Comparison of ENCODE assay signal across 16 mouse cellular contexts in the genomic region with DNA sequence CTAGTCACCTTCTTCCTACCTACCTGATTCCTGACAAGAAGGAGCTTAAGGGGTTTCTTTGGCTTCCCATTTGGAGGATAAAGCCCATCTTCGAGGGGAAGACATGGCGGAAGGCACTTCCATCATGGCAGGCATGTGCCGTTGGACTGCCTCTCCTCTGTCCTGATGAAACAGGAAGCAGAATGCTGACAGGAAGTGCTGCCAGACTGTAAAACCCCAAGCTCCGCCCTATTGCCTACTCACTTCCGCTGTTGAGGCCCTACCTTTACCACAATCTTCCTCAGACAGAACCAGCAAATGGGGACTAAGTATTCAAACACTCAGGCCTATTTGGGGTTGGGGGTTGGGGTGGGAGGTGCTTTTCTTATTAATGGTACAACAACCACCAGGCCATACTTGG.
DNase-seq lines count a peak whose midpoint lies in the region; ATAC-seq and TF ChIP-seq lines count a peak whose summit lies in the region.
"Had no signal": no experiment of that assay in that cellular context is flagged by ENCODE, and none has a peak within 500 bp of the region (broad histone marks: within the 10 kb centered on the region; RNA-seq: fewer than 3 reads in every experiment).

No protein-coding gene starts in this region.

- peak; percentile 60; the same call in 1 of the 2 replicates for ATAC-seq in common myeloid progenitor, adult 5-6 weeks (replicated peaks; ENCODE audit: low read depth, poor library complexity, severe bottlenecking)
- no peak for ATAC-seq in limb, embryonic 14.5 days (ENCODE audit: low FRiP score, low read depth)
- no peak for ATAC-seq in hindbrain, embryonic 11.5 days (ENCODE audit: low FRiP score)
- no peak for ATAC-seq in intestine, postnatal 0 days
- ATAC-seq: midbrain, embryonic 15.5 days had no signal

- peak overlapping the region; percentile 77 for H3K27ac ChIP-seq in limb, embryonic 14.5 days (replicated peaks; ENCODE audit: low read depth, low read length)
- H3K27ac ChIP-seq in hindbrain, embryonic 11.5 days (ENCODE audit: low read depth, low read length): no peak overlapping the region
- H3K27ac ChIP-seq in intestine, postnatal 0 days (ENCODE audit: low read depth, low read length): no peak overlapping the region
- H3K27ac ChIP-seq: forebrain, embryonic 10.5 days; heart, embryonic 15.5 days; hindbrain, embryonic 14.5 days; liver, embryonic 15.5 days; midbrain, embryonic 15.5 days had no signal

- no peak overlapping the region for H3K4me3 ChIP-seq in limb, embryonic 14.5 days (replicated peaks; ENCODE audit: low read length)
- H3K4me3 ChIP-seq in hindbrain, embryonic 11.5 days (ENCODE audit: low read depth, low read length): no peak overlapping the region
- no peak overlapping the region for H3K4me3 ChIP-seq in intestine, postnatal 0 days (ENCODE audit: low read depth, low read length)
- H3K4me3 ChIP-seq: forebrain, embryonic 10.5 days; heart, embryonic 15.5 days; liver, embryonic 15.5 days; midbrain, embryonic 15.5 days had no signal

- WGBS in limb, embryonic 14.5 days: 95% methylated on average over 5 of the region's 5 CpGs
- WGBS in hindbrain, embryonic 11.5 days: 93% methylated on average over 5 of the region's 5 CpGs
- WGBS in intestine, postnatal 0 days: 89% methylated on average over 5 of the region's 5 CpGs

- no peaks in the 10 kb centered on the region for H3K9me3 ChIP-seq in limb, embryonic 14.5 days (ENCODE audit: control insufficient read depth, low read length)
- H3K9me3 ChIP-seq in hindbrain, embryonic 11.5 days (ENCODE audit: control insufficient read depth, low read length): no peaks in the 10 kb centered on the region
- no peaks in the 10 kb centered on the region for H3K9me3 ChIP-seq in intestine, postnatal 0 days (ENCODE audit: control insufficient read depth)
- H3K9me3 ChIP-seq: forebrain, embryonic 10.5 days; heart, embryonic 15.5 days; liver, embryonic 15.5 days; midbrain, embryonic 15.5 days had no signal

- peaks cover 18% of the 10 kb centered on the region for H3K4me1 ChIP-seq in limb, embryonic 14.5 days (ENCODE audit: control insufficient read depth, insufficient read depth, low read length)
- no peaks in the 10 kb centered on the region for H3K4me1 ChIP-seq in hindbrain, embryonic 11.5 days (replicated peaks; ENCODE audit: control insufficient read depth, insufficient read depth, low read length)
- no peaks in the 10 kb centered on the region for H3K4me1 ChIP-seq in intestine, postnatal 0 days (replicated peaks; ENCODE audit: control insufficient read depth, insufficient read depth, low read length)
- H3K4me1 ChIP-seq: forebrain, embryonic 10.5 days; liver, embryonic 15.5 days; midbrain, embryonic 15.5 days had no signal

- H3K36me3 ChIP-seq in limb, embryonic 14.5 days (ENCODE audit: control insufficient read depth, insufficient read depth, low read length): no peaks in the 10 kb centered on the region
- no peaks in the 10 kb centered on the region for H3K36me3 ChIP-seq in hindbrain, embryonic 11.5 days (ENCODE audit: control insufficient read depth, insufficient read depth, low read length)
- no peaks in the 10 kb centered on the region for H3K36me3 ChIP-seq in intestine, postnatal 0 days (ENCODE audit: control insufficient read depth, insufficient read depth)
- H3K36me3 ChIP-seq: forebrain, embryonic 10.5 days; heart, embryonic 15.5 days; liver, embryonic 15.5 days; midbrain, embryonic 15.5 days had no signal

- H3K4me2 ChIP-seq in limb, embryonic 14.5 days (replicated peaks; ENCODE audit: low read depth, low read length, severe bottlenecking): peak overlapping the region; percentile 22; the same call in 1 of the 2 replicates
- H3K4me2 ChIP-seq in hindbrain, embryonic 11.5 days (replicated peaks; ENCODE audit: low read depth, low read length): no peak overlapping the region
- no peak overlapping the region for H3K4me2 ChIP-seq in intestine, postnatal 0 days (replicated peaks; ENCODE audit: low read depth)
- H3K4me2 ChIP-seq: heart, embryonic 15.5 days; hindbrain, embryonic 14.5 days; liver, embryonic 15.5 days; midbrain, embryonic 15.5 days had no signal

- H3K9ac ChIP-seq in limb, embryonic 14.5 days (ENCODE audit: low read depth, low read length, severe bottlenecking): no peak overlapping the region
- H3K9ac ChIP-seq in hindbrain, embryonic 11.5 days (ENCODE audit: low read depth, low read length): no peak overlapping the region
- no peak overlapping the region for H3K9ac ChIP-seq in intestine, postnatal 0 days (ENCODE audit: low read depth, low read length)
- H3K9ac ChIP-seq: heart, embryonic 15.5 days; hindbrain, embryonic 14.5 days; liver, embryonic 15.5 days; midbrain, embryonic 15.5 days had no signal

- TF ChIP-seq POLR2A in limb, embryonic 14.5 days (IDR thresholded peaks at IDR 0.05; ENCODE audit: borderline replicate concordance, extremely low read depth, insufficient read depth, insufficient read length): no peak

- H3K27me3 ChIP-seq in limb, embryonic 14.5 days (ENCODE audit: control insufficient read depth, insufficient read depth, low read length): no peaks in the 10 kb centered on the region
- H3K27me3 ChIP-seq in hindbrain, embryonic 11.5 days (ENCODE audit: control insufficient read depth, insufficient read depth, low read length): no peaks in the 10 kb centered on the region
- H3K27me3 ChIP-seq in intestine, postnatal 0 days (replicated peaks; ENCODE audit: control insufficient read depth, insufficient read depth, low read length): no peaks in the 10 kb centered on the region
- H3K27me3 ChIP-seq: heart, embryonic 15.5 days; liver, embryonic 15.5 days; midbrain, embryonic 15.5 days had no signal

- peak; percentile 57 for DNase-seq in thymus, postnatal 0 days (ENCODE audit: low spot score)
- DNase-seq in thymus, postnatal 10 days (ENCODE audit: low spot score in 2 of 2): no peak
- no peak for DNase-seq in limb, embryonic 14.5 days (ENCODE audit: low spot score)
- peak; percentile 23 for DNase-seq in thymus, postnatal 4 days
- no peak for DNase-seq in hindbrain, embryonic 11.5 days (ENCODE audit: low spot score)
- DNase-seq in kidney, postnatal 14 days: no peak
- DNase-seq: adrenal gland, adult 2 months; cerebellum, adult 2 months; kidney, adult 2 months had no signal

- TF ChIP-seq CTCF in intestine, postnatal 0 days (IDR thresholded peaks at IDR 0.05; ENCODE audit: low read depth): no peak

Comparison
In these comparisons a context has a peak if more than half of its experiments do, and no peak if none do; other contexts are left out.
1. DNase-seq: peak in thymus, postnatal 0 days (single experiment) and thymus, postnatal 4 days (single experiment); none in thymus, postnatal 10 days (0 of 2), limb, embryonic 14.5 days (single experiment), hindbrain, embryonic 11.5 days (single experiment) and kidney, postnatal 14 days (single experiment).